Mouse (Mus musculus): Measurements from ENCODE around the gene Apol10a.
"Not testable (repeated sequence)": the region's sequence is repeated elsewhere in the genome, so short reads cannot be mapped to it uniquely, and the experiment has no call there.

GRCm38 (mm10) chr15:77476693-77477092 is at the start of gene Apol10a:
- not testable (repeated sequence) for TF ChIP-seq CTCF (conservative IDR thresholded peaks at IDR 0.05 in 1 of 2, IDR thresholded peaks at IDR 0.05 in 1 of 2; ENCODE audit: low read depth in 2 of 2, low read length in 2 of 2); POLR2A (IDR thresholded peaks at IDR 0.05; ENCODE audit: low read depth, low read length); KAT2A (IDR thresholded peaks at IDR 0.05; ENCODE audit: insufficient replicate concordance, low read length); MAZ (IDR thresholded peaks at IDR 0.05; ENCODE audit: low read depth, low read length); GABPA (IDR thresholded peaks at IDR 0.05; ENCODE audit: insufficient replicate concordance, low read depth, low read length)
